Mouse (Mus musculus): ENCODE results near the gene Dpy19l1. TPM values are rescaled to one million over a fixed set of nuclear protein-coding genes. Genes with fewer than 3 reads are reported as not detected.

Dpy19l1 gene
- 10 to 100 TPM; 42.3 to 45.7 TPM for total RNA-seq (2021)
- long read RNA-seq, full-length matches to known transcripts = 52 of 62 reads
- long read RNA-seq, partial matches to known transcripts = 3 of 62 reads
- long read RNA-seq, other reads (novel, unspliced or antisense) = 7 of 62 reads

DNA sequence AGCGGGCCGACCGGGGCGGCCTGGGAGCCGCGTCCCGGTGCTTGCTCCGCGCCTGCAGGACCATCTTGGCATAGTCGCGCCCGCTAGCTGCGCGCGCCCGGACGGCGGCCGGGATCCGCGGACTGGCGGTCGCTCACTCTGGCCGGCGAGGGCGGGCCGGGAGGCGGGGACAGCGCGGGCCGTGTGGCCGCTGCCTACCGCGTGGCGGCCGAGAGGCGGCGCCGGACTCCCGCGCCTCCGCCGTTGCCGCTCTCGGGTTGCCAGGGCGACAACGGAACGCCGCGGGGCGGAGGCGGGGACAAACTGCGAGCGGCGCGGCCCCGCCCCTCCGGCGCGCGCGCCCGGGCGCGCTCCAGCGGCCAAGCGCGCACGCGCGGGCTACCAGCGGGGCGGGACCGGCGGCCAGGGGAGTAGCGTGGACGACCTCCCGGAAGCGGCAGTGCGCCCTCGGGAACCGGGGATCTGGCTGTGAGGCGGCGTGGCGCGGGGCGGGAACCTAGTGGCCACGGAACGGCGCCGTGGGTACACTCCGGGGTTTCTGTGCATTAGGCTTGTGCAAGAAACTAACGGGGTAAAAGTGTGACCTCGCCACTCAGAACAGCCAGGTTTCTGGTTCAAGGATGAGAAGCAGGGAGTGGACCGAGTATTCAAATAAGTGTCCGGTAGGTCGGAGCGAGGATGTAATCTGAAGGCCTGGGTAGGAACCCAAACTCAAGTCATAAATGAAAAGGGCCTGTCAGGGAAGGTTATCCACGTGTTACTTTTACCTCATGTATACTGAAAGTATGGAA is at the start of gene Dpy19l1:
Gene Dpy19l1 (minus strand): TSS at position 74 of the 791 bp plus-strand sequence.
- DNase-seq (ENCODE audit: low spot score in 2 of 2) = peak; percentile 86 to 93

DNA sequence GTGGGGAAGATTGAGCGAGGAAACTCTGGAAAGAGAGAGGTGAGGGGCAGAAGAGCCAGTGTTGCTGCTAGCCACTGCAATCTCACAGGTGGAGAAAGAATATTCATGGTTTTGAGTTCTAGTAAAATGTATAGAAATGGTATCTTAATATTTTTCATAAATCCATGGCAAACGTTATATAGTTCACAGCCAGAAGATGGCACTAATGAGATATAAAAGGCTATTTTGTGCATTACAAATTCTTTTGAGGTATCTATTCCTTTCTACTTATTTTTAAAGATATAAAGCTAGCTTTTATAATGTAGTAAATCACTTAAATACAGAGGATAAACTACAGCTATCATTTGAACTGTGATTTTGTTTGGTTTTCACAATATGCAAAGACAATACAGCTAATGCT is 35.2 kb upstream of the Dpy19l1 start:
- DNase-seq (ENCODE audit: low spot score in 2 of 2) = peak in 1 of 2 experiments; percentile 14

DNA sequence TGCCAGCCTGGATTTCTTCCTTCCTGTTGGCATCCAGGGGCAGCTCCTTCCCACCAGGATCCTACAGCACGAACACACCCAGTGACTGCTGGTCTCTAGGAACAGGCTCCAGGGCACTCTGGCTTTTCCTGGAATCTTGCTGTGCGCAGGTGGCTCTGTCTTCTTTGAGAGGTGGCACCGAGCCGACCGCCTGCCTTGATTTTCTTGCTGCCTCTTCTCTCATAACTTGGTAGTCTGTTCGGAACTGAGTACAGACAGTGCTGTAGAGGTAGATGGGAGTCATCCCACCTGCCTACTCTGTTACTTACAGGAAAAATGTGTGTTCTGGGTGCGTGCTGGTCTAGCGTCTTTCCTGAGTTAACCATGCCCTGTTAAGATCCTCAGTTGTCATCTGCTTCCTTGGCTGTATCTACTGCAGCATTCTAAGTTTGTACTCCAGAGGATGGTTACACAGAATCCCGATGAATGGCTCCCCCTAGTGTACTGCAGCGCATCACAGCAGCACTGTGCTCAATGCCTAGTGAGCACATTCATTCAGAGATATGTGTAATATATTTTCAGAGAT is 13.7 kb upstream of the Dpy19l1 start:
- DNase-seq (ENCODE audit: low spot score in 2 of 2) = peak; percentile 70 to 90

DNA sequence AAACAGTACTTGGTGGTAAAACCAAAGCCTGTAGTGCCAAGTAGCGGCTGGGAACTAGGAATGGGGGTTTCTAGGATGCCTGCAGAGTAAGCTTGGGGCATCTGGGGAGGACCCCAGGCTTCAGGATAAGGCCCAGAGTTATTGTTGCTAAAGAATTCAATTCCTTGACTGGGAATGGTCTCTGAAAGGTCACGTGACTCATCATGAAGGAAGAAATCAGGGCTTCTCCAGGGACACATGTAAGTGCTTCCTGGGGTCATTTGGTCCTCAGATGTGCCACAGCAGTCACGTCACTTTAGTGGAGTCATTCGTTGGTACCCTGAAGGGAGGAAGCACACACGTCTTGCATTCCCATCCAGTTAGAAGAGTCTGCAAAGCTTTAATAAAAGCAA is 11.1 kb upstream of the Dpy19l1 start:
- no peak for DNase-seq (ENCODE audit: low spot score in 2 of 2)

DNA sequence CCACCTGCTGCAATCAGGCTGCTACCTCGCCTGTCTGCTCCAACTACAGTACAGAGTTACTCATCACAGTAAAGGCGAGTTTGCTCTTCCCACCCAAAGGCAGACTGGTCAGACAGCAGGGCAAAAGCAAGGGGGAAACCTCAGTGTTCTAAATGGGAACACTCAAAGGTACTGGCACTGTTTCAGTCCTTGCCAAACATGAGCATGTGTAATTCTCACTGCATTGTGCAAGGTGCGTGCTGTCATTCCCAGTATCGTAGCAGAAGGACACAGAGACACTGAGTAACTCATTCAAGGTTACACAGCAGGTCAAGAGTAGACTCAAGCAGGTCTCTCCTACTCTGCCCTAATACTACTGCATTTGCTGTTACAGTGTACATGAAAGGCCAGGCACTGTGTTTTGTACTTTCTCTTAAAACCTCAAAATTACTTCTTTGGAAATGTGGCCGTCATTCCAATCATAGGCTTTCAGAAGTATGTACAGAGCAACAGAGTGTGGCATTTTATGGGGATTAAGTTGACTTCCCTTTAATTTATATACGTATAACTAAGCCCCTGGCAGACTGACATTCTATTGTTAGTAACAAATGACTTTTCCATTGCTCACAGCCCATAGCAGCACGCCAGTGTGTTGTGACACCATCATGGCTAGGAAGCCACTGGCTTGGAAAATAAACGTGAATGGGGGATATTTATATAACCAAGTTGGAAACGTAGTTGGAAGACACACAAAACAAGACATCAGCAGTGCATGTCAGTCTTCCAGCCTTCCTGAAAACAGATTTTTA is 10.5 kb upstream of the Dpy19l1 start:
- no peak for DNase-seq (ENCODE audit: low spot score in 2 of 2)

DNA sequence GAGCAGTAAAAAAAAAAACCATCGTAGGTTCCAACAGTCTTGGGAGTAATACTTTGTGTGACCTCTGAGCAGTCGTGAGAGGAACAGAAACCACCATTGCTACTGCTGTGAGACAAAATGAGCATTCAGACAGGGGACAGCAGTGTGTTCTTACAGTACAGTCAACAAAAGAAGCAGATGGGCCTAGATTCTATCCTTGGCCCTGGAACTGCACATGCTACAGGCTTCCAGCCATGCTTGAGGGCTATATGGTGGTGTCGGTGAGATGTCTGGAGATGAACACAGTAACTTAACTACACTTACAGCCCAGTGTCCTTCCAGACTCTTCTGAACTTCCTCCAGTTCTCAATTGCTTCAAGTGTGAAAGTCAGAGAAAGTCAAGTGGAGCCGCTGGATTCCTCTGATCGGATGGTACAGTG is 9.2 kb upstream of the Dpy19l1 start:
- DNase-seq (ENCODE audit: low spot score in 2 of 2) = no peak

DNA sequence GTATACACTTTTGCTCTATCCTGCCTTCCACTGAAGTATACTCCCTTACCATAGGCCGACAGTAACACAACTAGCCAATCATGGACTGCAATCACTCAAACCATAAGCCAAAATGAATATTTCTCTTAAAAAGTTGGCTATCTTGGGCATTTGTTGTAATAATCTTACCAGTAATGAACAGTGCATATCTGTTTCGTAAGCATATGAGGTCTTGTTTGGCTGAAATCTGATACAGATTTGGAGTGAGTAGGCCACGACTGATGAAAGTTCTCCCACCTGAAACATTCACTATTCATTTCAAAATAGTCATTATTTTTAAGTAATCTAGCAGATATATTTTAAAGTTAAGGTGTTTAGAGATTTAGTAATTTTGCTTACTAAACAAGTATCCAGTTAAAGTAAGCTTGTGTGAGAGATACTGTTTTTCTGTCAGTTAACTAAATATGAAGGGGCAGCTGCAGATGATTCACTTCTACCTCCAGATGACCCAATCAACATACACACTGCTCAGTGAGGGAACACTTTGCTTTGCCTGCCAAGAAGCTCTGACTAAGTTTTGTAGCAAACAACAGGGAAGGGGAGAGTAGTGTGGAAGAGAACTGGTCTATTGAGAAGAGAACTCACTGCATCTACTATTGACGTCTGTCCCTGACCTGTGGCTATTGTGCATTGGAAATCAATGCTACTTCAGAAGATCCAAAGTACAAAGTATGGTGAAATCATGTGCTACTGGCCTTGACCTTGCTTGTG is 8.6 kb upstream of the Dpy19l1 start:
- DNase-seq (ENCODE audit: low spot score in 2 of 2) = no peak

DNA sequence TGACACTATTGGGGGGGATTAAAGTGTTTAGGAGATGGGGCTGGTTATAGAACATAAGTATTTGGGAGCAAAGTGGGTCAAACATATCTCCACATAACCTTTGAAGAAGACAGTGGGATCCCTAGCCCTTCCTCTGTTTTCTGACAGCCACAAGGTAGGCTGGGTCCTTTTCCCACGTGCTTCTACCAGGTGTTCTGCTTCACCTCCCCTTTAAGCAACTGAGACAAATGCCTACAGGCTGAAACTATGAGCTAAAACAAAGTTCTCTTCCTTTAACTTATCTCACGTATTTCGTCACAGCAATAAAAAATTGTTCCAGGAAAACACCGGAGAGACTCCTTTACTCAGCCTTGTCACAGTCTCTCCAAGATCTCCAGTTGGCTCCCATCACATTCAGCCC is 5.9 kb upstream of the Dpy19l1 start:
- no peak for DNase-seq (ENCODE audit: low spot score in 2 of 2)

DNA sequence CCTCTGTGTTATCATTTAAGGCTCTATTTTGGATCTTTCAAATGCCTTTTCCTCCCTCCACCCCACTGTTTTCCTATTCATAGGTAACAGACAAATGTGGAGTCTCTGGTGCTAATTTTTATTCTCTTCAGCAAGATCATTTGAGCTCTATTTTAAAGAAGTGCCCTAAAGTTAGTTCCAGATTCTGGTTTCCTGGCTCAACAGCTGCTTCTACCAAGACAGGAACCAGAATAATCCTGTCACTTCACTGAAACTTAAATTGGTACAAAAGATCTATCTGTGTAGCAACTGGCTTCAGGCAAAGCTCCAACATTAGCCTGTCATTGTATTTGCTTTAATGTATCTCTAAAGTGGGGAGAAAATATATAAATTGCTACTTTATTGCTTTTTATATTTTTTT is 3.6 kb upstream of the Dpy19l1 start:
- no peak for DNase-seq (ENCODE audit: low spot score in 2 of 2)

DNA sequence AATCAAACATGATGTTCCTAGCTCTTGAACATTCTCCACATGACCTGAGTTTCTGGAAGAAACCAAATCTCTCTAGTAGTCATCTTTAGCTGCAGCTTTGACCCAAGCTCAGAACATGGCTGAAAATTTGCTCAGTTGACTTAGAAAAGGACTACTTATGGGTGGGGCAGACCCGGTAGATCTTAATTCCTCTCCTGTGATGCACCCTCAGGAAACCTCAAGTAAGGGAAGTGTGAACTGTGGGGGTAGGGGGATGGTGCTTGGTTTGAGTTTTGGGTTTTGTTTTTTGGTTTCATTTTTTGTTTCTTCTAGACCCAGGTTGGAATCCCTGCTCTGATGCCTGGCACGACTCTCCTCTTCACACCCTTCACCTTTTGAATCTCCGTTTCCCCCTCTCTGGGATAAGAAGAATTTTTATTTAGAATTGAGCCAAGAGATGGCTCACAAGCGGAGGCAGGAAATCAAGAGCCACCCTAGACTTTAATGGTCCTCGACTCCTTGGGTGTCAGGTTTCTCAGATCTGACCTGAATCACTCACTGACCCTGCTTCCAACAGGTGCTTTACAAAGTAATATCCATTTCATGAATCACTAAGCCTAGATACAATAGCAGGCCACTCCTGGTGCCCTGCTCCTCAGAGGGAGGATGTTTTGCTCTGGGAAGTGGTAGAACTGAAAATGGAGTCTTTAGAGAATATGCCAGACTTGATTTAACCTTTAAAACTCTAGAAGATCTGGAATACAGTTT is 2.2 kb upstream of the Dpy19l1 start:
- no peak for DNase-seq (ENCODE audit: low spot score in 2 of 2)

DNA sequence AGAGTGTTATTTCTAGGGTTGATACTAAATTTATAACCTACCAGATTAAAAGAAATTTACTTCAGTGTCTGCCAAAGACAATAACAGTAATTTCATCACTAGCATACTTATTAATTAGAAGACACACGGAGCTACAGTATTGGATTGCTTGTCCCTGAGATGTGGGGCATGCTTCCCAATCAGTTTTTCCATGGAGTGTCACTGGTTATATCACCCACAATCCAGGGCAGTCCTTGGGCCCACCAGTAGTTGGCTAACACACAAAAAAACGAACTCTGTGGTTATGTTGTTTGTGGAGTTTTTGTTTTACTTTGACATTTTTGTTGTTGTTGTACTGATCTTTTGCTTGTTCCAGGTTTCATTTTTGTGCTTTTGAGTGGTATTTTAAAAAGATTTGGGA is 1.4 kb upstream of the Dpy19l1 start:
- DNase-seq (ENCODE audit: low spot score in 2 of 2) = no peak

DNA sequence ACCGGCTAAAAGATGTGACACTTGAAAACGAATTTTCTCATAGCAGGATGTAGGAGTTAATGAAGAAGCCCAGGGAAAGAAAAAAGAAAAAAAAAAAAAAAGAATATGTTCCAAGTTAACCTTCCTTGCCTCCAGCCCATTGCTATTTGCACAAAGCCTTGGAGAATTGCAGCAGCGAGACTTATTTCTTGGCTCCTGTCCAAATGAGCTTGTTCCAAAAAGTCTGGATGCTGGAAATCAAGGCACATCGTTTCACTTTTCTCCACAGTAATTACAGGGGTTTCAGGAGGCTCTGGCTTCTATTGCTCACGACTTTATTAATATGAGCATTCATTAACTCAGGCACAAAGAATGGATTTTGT is 899 bp upstream of the Dpy19l1 start:
- DNase-seq (ENCODE audit: low spot score in 2 of 2) = no peak

DNA sequence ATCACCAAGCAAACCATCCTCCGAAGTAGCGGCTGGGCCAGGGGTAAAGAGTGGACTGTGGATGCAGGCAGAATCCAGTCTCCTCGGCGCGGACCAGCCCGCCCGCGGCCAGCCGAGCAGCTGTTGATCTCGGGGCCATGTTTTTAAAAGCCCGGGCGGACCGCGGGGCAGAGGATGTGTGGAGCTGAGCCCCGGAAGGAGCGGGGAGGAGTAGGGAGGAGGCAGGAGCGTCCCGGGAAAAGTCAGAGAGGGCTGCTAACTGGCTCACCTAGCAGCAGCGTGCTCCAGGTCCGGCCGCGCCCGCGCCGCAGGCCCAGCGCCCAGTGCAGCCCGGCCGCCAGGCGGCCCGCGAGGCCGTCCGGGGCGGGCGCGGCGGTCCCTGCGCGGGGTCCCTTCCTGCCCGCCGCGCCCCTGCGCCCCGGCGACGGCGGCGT is 352 bp downstream of the Dpy19l1 start:
- peak in 1 of 2 experiments; percentile 30 for DNase-seq (ENCODE audit: low spot score in 2 of 2)

DNA sequence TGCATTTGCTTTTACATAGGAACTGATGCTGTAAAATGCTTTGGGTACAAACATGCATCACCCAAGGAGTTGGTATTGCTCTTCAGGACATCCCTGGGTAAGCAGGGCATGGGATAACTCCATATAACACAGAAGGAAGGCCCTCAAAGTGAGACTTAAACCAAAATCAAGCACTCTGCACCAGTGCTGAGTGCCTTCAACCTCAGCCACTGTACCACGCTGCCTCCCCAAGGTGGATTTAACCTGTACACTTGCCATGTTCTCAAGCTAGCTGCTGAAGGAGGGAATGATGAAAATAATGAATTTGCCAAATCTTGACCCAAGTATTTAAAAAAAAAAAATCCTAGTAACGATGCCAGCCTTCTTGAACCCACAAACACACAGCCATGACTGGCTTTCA is 1.3 kb downstream of the Dpy19l1 start:
- DNase-seq (ENCODE audit: low spot score in 2 of 2) = no peak

DNA sequence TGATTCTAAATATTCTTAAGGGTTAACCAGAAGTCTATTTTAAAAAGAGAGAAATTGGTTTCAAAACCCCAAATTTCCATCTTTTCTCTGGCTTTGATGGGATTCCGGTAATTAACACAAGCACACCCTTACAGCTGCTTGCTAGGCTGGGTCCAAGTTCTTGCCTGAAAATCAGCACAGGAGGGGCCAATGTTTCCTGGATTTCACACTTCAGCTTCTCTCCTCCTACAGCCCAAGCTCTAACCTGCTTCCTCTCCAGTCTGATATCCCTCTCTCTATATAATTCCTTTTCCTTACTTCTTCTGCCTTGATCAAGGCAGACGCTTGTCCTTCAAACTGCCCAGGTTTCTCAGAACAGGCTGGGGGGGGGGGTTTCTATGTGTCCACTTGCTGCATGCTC is 6.7 kb downstream of the Dpy19l1 start:
- no peak for DNase-seq (ENCODE audit: low spot score in 2 of 2)

DNA sequence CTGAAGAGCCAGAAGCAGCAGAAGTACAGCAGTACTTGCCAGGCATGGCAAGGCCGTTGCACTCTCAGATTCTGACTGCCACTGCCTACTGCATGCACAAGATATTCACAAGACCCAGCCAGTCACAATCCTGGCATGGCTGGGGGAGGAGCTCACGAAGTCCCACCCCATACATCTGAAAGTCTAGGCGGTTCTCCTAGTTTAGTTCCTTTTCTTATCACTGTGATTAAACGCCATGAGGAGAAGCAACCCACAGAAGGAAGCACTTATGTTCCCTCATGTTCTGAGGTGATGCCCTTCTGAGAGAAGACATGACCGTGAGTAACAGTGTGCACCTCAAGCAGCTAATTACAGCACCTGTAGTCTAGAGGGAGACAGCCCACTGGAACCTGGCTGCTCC is 12.4 kb downstream of the Dpy19l1 start:
- DNase-seq (ENCODE audit: low spot score in 2 of 2) = no peak

DNA sequence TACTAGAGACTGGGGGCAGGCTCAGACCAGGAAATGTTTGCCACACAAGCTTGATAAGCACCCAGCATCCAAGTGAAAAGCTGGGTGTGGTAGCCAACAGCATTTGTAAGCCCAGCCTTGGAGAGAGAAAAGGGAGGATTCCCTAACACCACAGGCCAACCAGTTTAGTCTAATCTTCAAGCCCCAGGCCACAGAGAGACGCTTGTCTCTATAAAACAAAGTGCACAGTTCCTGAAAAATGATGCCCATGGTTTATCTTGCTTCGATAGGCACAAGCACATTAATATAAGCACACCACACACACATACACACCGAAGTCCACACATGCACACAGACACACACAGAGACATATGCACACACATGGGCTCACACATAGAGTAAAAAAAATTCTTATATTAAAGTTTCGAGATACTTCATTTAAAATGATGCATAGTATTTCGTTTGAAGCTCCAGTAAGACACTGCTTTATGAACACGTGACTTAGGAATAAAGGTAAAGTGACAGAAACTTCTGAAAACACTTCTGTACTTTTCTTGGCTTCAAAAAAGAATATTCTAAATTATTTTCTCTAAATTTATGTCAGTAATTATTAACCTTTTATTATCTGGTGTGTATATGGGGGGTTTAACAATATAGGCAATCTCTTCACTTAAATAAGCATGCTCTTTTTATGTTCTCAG is 14.4 kb downstream of the Dpy19l1 start:
- DNase-seq (ENCODE audit: low spot score in 2 of 2) = no peak

DNA sequence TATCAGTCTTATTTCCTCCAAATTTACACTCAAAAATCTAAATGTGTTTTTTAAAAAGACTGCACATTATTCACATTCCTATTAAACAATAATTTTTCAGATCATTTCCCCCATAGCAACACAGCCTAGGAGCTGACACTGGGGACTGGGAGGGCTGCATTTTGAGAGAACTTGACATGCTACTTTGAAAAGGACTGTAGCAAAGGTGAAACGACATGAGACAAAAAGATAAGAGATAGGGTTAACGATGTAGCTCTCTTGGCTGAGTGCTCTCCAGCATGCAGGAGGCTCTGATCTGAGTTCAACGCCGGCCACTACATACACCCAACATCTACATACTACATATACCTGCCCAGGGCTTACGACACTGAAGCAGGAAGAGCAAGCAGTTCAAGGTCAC is 20.6 kb downstream of the Dpy19l1 start:
- DNase-seq (ENCODE audit: low spot score in 2 of 2) = no peak

DNA sequence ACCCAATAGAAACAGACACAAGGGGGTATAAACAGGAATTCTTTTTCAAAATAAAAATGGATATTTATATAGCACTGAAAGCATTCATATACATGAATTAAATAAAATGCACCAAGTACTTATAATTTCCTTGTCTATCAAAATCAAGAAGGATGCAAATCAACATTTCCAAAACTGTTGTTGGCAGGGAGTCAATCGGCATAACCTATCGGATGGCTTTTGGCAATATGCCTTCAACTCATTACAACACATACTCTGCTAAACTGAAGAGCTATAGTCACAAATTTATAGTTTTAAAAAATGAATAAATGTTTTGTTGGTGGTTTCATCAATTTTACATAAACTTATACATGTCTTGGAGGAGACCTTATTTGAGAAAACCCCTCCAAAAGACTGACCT is 25.7 kb downstream of the Dpy19l1 start:
- no peak for DNase-seq (ENCODE audit: low spot score in 2 of 2)

DNA sequence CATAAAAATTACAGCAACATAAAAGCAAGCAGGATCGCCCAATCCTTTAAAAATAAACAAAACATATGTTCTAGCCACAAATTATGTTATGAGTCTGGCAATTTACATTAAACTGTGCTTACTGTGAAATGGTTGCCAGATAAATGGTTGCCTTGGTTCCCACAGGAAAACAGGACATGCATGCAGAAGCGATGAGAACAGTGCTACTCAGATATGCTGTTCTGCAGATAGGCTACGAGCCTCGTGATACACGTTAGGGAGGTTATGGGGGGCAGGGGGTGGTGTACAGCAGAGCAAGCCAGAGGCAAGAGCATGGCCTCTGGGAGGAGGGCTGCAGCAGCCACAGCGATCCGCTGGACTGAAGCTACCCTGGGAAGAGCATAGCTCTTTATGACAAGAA is 29.1 kb downstream of the Dpy19l1 start:
- no peak for DNase-seq (ENCODE audit: low spot score in 2 of 2)

Measured in layer of hippocampus, adult 18-20 months (tissue).